Mouse (Mus musculus) heart, embryonic 13.5 days (tissue): Measurements from ENCODE around the gene Vezt. TPM values are rescaled to one million over a fixed set of nuclear protein-coding genes. Genes with fewer than 3 reads are reported as not detected.

Experiments used
- ATAC-seq: fragments of 200-750 bp; cut with Nextera tagmentation; 2 replicates; pipeline ENCODE4 v1.8.0; 2017; ENCODE audit warnings: moderate TSS enrichment; ENCODE audit not compliant: insufficient number of reproducible peaks, low FRiP score, low TSS enrichment; ENCODE audit errors: extremely low read depth
- H3K27ac ChIP-seq: fragments of 300-500 bp; sonication (generic); replicated peaks from 2 replicates; pipeline ENCODE4 v1.5.1; 2015; ENCODE audit warnings: moderate library complexity, mild to moderate bottlenecking, inconsistent platforms
- H3K27me3 ChIP-seq: fragments of 300-500 bp; sonication (generic); replicated peaks from 2 replicates; pipeline ENCODE4 v1.6.1; 2015; ENCODE audit warnings: mild to moderate bottlenecking, inconsistent platforms
- H3K36me3 ChIP-seq: fragments of 300-500 bp; sonication (generic); 2 replicates; pipeline ENCODE4 v1.6.1; 2015; ENCODE audit warnings: mild to moderate bottlenecking, inconsistent platforms
- H3K4me1 ChIP-seq: fragments of 300-500 bp; sonication (generic); 2 replicates; pipeline ENCODE4 v1.6.1; 2015; ENCODE audit warnings: inconsistent platforms
- H3K4me2 ChIP-seq: fragments of 300-500 bp; sonication (generic); 2 replicates; pipeline ENCODE4 v1.6.1; 2015; ENCODE audit warnings: inconsistent platforms, mild to moderate bottlenecking, moderate library complexity
- H3K4me3 ChIP-seq: fragments of 300-500 bp; sonication (generic); 2 replicates; pipeline ENCODE4 v1.5.1; 2015; ENCODE audit warnings: moderate library complexity, mild to moderate bottlenecking, inconsistent platforms
- H3K9ac ChIP-seq: fragments of 300-500 bp; sonication (generic); 2 replicates; pipeline ENCODE4 v1.6.1; 2015; ENCODE audit warnings: inconsistent platforms, mild to moderate bottlenecking, moderate library complexity
- H3K9me3 ChIP-seq: fragments of 300-500 bp; sonication (generic); 2 replicates; pipeline ENCODE4 v1.6.1; 2016; ENCODE audit warnings: inconsistent platforms
- WGBS: fragments of 180-500 bp; shearing (Covaris S2); methylation state at CpG from one replicate; pipeline ENCODE4 v1.1.7; 2015; ENCODE audit warnings: mixed read lengths; 5-methylcytosine and 5-hydroxymethylcytosine counted together
- polyA plus RNA-seq: library from polyadenylated mRNA; unstranded; fragments of >200 nt; fragmentation: Nextera tagmentation; extraction: Ambion mirVana; gene quantifications from 2 replicates; pipeline ENCODE4 v1.2.1, GENCODE M21; 2015

The Vezt gene
- polyA plus RNA-seq, 1 experiment from 2014 or later: 23.2 TPM

DNA sequence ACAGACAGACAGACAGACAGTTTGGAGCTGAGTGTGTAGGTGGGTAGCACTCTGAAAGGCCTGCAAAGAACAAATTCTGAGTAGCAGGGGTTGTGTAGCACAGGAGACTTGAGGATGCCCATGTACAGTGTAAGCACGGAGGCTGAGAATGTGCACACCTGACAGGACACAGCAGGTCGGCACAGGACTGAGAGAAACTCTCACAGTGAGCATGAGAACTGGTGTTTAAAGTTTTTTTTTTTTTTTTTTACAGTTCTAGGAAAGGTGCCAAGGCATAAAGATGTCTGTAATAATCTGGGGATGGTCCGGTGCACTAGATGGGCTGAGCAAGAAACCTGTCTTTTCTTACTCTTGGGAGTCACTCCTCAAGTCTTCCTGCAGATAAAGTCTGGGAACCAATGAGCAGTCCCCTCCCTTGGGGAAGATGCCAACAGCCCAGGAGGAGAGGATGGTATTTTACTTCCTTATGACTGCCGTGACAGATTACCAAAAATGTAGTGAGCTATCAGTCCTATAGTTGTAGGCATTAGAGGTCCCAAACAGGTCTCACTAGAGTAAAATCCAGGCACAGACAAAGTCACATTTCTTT, 105.3 kb downstream of the Vezt start:
- Histone ChIP-seq H3K4me3 (no peak overlapping the region), H3K27me3 (no peaks in the 10 kb centered on the region), H3K27ac (no peak overlapping the region), H3K9ac (no peak overlapping the region), H3K4me2 (no peak overlapping the region), H3K36me3 (no peaks in the 10 kb centered on the region), H3K4me1 (peaks cover 26% of the 10 kb centered on the region), H3K9me3 (0 out of 2 replicates have a peak, but pooled peaks cover 4% of the 10 kb centered on the region)
- 71% methylated on average over 4 of the region's 4 CpGs for WGBS
- no peak for ATAC-seq

DNA sequence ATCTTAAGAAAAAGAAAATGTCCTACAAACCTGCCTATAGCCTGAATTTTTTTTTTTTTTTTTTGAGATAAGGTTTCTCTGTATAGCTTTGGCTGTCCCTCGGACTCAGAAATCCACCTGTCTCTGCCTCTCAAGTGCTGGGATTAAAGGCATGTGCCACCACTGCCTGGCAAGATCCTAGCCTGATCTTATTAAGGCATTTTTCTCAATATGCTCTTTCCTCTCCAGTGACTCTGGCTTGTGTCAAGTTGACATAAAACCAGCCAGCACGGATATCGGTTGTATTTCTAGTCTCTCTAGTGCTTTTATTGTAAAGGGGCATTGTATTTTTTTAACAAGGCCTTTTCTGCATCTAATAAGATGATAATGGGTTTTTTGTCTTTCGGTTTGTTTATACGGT, 111.0 kb downstream of the Vezt start:
- Histone ChIP-seq H3K36me3 (no peaks in the 10 kb centered on the region), H3K4me1 (peaks cover 2% of the 10 kb centered on the region; the same call in 1 of the 2 replicates), H3K4me2 (no peak overlapping the region), H3K9me3 (0 out of 2 replicates have a peak, but pooled peaks cover 4% of the 10 kb centered on the region), H3K27me3 (no peaks in the 10 kb centered on the region), H3K27ac (no peak overlapping the region), H3K4me3 (no peak overlapping the region), H3K9ac (no peak overlapping the region)
- ATAC-seq: no peak
- WGBS: 65% methylated on average over 5 of the region's 5 CpGs

DNA sequence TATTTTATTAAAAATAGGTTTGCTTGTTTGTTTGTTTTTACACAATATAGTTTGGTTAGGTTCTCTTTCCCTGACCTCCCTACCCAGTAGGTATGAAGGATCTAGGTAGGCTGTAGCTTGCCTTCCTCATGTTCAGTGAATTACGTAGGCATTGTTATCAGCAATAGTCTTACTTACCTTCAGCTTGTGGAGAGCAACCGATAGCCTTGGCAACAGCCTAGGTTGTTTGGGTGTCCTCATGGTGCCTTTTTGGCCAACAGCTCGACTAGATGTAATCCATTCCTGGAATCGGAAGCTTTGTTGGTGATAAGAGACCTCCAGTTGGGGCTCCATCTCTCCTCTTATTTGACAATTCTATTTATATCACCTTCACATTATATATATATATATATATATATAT, 114.5 kb downstream of the Vezt start:
- no peaks in the 10 kb centered on the region for H3K9me3 ChIP-seq
- H3K27ac ChIP-seq: no peak overlapping the region
- H3K4me2 ChIP-seq: no peak overlapping the region
- H3K36me3 ChIP-seq: no peaks in the 10 kb centered on the region
- 80% methylated on average over 4 of the region's 4 CpGs for WGBS
- no peak for ATAC-seq
- no peak overlapping the region for H3K4me3 ChIP-seq
- peaks cover 23% of the 10 kb centered on the region for H3K4me1 ChIP-seq
- no peaks in the 10 kb centered on the region for H3K27me3 ChIP-seq
- H3K9ac ChIP-seq: no peak overlapping the region

DNA sequence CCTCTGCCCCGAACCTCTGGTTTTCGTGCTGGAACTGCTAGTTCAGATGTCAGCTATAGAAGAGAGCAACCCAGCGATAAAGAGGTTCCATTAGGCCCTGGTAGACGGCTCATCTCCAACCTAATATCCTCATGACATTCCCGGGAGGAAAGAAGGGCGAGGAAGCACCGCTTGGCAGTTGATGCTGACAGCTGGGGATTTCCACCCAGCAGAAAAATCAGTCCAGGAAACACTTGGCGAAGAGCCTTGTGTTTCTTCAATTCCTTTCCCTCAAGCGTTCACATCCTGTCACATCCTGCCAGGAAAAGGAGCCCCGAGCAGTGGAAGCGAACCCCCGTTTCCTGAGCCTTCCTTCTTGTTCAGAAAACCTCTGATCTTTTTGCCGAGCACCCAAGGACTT, 116.4 kb downstream of the Vezt start:
- Histone ChIP-seq H3K27ac (peak overlapping the region; percentile 87), H3K4me1 (peaks cover 23% of the 10 kb centered on the region), H3K4me3 (peak overlapping the region; percentile 24), H3K9ac (peak overlapping the region; percentile 63), H3K4me2 (peak overlapping the region; percentile 61), H3K9me3 (no peaks in the 10 kb centered on the region), H3K27me3 (no peaks in the 10 kb centered on the region), H3K36me3 (no peaks in the 10 kb centered on the region)
- WGBS: 35% methylated on average over 13 of the region's 13 CpGs
- ATAC-seq: no peak

DNA sequence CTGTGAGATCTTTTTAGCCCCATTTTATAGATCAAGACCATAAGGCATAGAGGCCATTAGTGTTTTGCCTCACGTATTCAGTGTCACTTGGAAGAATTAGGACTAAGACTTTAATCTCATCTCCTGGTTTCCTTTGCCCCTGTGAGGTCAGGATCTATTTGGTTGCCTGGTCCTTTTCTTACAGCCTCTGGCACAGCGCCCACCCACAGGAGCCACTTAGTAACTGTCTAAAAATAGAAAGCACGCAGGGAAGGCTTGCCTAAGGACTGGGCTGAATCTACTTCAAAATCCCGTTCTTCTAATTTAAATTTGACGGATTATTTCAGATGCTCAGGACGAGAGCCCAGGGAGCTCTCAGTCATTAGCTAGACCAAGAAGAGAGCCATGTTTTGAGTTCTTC, 116.9 kb downstream of the Vezt start:
- peak overlapping the region; percentile 61 for H3K4me2 ChIP-seq
- peak overlapping the region; percentile 63 for H3K9ac ChIP-seq

DNA sequence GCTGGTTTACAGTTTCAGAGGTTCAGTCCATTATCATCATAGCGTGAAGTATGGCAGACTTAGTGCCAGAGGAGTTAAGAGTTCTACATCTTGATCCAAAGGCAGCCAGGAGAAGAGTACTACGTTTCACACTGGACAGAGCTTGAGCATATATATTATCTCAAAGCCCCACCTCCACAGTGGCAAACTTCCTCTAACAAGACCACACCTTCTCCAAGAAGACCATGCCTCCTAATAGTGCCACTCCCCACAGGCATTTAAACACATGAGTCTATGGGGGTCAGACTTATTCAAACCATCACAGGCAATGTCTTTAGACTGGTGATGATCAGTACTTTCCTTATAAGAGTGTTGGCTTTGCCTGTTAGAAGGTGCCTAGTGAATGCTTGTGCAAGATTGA, 117.5 kb downstream of the Vezt start:
- no peaks in the 10 kb centered on the region for H3K36me3 ChIP-seq
- peaks cover 23% of the 10 kb centered on the region for H3K4me1 ChIP-seq
- H3K4me3 ChIP-seq: no peak overlapping the region
- H3K27ac ChIP-seq: peak overlapping the region; percentile 87
- no peak overlapping the region for H3K4me2 ChIP-seq
- WGBS: 65% methylated on average over 2 of the region's 2 CpGs
- H3K9ac ChIP-seq: no peak overlapping the region
- H3K27me3 ChIP-seq: no peaks in the 10 kb centered on the region
- no peaks in the 10 kb centered on the region for H3K9me3 ChIP-seq
- ATAC-seq: no peak

More for the DNA sequence above, 116.9 kb downstream of the Vezt start:
- Histone ChIP-seq H3K27me3 (no peaks in the 10 kb centered on the region), H3K4me3 (peak overlapping the region; percentile 24), H3K36me3 (no peaks in the 10 kb centered on the region), H3K27ac (peak overlapping the region; percentile 87), H3K4me1 (peaks cover 23% of the 10 kb centered on the region), H3K9me3 (no peaks in the 10 kb centered on the region)
- WGBS: 14% methylated on average over 6 of the region's 6 CpGs
- no peak for ATAC-seq

DNA sequence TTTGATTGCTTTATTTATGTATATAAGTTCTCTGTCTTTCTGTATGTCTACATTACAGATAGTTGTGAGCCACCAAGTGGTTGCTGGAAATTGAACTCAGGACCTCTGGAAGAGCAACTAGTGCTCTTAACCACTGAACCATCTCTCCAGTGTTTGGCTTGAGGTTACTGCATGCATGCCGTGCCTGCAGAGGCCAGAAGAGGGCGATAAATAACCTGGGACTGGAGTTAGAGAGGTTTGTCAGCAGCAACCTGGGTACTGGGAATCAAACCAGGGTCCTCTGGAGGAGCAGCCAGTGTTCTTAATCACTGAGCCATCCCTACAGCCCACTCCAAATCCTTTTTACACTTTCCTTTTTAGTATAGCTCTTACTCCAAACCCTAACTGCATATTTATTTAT, 118.8 kb downstream of the Vezt start:
- ATAC-seq: no peak
- Histone ChIP-seq H3K36me3 (no peaks in the 10 kb centered on the region), H3K4me2 (no peak overlapping the region), H3K27me3 (no peaks in the 10 kb centered on the region), H3K9me3 (no peaks in the 10 kb centered on the region), H3K27ac (no peak overlapping the region), H3K4me1 (peaks cover 28% of the 10 kb centered on the region), H3K9ac (no peak overlapping the region), H3K4me3 (no peak overlapping the region)
- 74% methylated on average over 2 of the region's 2 CpGs for whole genome bisulfite sequencing

DNA sequence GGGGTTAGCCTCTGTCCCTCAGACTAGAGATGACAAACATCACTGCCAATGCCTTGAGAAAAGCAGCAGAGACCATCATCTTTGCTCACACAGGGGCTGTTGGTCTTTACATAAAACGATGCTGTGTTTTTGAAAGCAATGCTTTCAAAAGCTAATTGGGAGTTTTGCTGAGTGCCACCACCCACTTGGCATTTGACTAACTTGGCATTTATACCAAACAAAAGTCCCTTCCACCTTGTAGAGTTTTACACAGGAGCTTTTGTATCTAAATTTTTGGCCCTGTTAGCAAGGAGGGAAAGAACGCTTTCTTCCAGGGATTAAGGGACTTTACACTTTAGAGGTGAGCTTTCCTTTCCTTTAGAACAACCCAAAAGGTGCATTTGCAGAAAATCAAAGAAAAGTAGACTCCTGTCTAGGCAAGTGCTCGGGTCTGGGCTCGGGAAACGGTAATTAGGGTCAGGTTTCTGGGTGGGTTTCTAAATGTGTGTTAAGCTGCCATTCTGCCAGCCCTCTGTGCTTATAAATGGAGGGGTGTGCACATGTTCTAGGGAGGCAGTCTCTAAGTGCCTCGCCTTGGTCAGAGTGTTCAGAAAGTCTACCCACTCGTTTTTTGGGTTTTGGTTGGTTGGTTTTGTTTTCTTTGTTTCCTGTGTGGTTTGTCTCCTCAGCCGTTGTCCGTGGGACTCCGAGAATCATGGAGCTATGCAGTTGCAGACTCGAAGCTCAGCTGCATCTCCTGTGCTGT, 119.9 kb downstream of the Vezt start:
- Histone ChIP-seq H3K4me3 (no peak overlapping the region), H3K9me3 (no peaks in the 10 kb centered on the region), H3K27ac (no peak overlapping the region), H3K36me3 (no peaks in the 10 kb centered on the region), H3K4me2 (0 out of 2 replicates have a peak overlapping the region, but pooled peaks have one; percentile 30), H3K4me1 (peaks cover 28% of the 10 kb centered on the region), H3K27me3 (no peaks in the 10 kb centered on the region), H3K9ac (no peak overlapping the region)
- no peak for ATAC-seq
- WGBS: 56% methylated on average over 11 of the region's 11 CpGs

DNA sequence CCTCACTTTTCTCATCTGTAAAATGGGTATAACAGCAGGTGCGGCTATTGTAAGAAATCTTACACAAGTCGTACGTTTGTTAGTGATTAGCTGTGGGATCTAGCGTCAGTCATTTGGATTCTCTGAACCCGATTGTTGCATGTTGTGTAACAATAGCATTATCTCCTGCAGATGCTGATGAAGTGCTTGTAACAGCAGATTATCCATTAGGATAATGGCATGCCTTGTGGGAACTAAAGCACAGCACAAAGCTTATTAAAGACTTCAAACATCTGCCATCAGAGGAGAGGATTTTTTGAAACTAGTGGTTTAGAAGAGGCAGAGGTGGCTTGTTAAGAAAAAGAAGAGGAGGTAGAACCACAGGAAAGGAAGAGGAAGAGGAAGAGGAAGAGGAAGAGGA, 122.1 kb downstream of the Vezt start:
- Histone ChIP-seq H3K36me3 (no peaks in the 10 kb centered on the region), H3K9me3 (no peaks in the 10 kb centered on the region), H3K4me2 (no peak overlapping the region), H3K27ac (no peak overlapping the region), H3K4me1 (peaks cover 14% of the 10 kb centered on the region), H3K9ac (no peak overlapping the region), H3K27me3 (no peaks in the 10 kb centered on the region), H3K4me3 (no peak overlapping the region)
- ATAC-seq: no peak
- WGBS: 81% methylated on average over 5 of the region's 5 CpGs

DNA sequence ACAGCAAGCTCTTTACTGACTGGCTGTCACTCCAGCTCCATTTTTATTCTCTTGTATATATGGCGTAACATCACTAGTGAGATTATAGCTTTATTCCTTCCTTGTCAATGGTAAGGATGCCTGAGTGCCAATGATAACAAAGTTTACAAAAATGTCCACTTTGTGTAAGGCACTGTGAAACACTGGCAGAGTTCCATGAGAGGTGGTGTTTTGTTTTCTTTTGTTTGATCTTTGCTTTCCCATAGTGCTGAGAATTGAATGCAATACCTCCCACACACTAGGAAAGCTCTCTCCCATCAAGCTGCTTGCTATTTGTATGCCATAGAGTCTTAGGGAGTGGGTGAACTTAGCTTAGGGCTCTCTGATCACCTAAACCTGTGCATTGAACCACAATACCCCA, 122.7 kb downstream of the Vezt start:
- no peak overlapping the region for H3K4me3 ChIP-seq
- H3K27ac ChIP-seq: no peak overlapping the region
- H3K4me1 ChIP-seq: peaks cover 8% of the 10 kb centered on the region
- H3K36me3 ChIP-seq: no peaks in the 10 kb centered on the region
- no peak overlapping the region for H3K4me2 ChIP-seq
- no peaks in the 10 kb centered on the region for H3K27me3 ChIP-seq
- ATAC-seq: no peak
- H3K9me3 ChIP-seq: no peaks in the 10 kb centered on the region
- 61% methylated on average over 1 of the region's 1 CpGs for WGBS
- H3K9ac ChIP-seq: no peak overlapping the region

DNA sequence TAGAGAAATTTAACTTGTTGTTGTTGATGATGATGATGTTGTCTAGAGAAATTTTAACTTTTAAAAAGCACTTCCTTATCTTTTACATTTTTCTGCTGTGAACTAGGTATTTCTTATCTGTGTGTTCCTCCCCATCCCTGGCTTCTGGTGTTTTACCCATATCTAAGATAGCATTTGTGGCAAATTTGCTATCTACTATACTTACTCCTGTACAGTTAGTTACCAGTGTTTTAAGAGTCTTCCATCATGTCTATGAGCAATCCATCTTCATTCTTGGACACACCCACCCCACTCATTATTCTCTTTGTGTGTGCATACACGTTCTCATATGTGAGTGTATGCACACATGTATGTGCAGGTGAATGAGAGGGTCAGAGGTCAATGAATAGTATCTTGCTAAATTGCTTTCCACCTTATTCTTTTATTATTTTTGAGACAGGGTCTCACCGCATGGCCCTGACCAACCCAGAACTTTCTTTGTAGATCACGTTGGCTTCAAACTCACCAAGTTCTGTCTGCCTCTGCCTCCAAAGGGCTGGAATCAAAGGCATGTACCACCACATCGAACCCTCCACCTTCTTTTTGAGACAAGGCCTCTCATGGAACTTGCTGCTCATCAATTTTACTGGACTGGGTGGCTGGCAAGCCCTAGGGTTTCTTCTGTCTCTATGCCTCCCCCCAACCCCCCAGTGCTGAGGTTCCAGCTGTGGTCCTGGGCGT, 123.3 kb downstream of the Vezt start:
- H3K4me1 ChIP-seq: 0 out of 2 replicates have a peak, but pooled peaks cover 5% of the 10 kb centered on the region
- H3K4me3 ChIP-seq: no peak overlapping the region
- no peaks in the 10 kb centered on the region for H3K36me3 ChIP-seq
- WGBS: 81% methylated on average over 5 of the region's 5 CpGs
- no peaks in the 10 kb centered on the region for H3K9me3 ChIP-seq
- H3K4me2 ChIP-seq: no peak overlapping the region
- H3K27me3 ChIP-seq: no peaks in the 10 kb centered on the region
- no peak overlapping the region for H3K27ac ChIP-seq
- ATAC-seq: no peak
- H3K9ac ChIP-seq: no peak overlapping the region
